Mouse (Mus musculus): ENCODE data around the gene Tead1. TPM values are rescaled to one million over a fixed set of nuclear protein-coding genes. Genes with fewer than 3 reads are reported as not detected.

Tead1 gene
- polyA plus RNA-seq, 1 experiment, result 2.7 TPM

GRCm38 (mm10) chr7:112714783-112715182 lies 35.7 kb downstream of the Tead1 start:
- Histone ChIP-seq H3K36me3 (ENCODE audit: control insufficient read depth, insufficient read depth, low read length) (no peaks in the 10 kb centered on the region), H3K27me3 (ENCODE audit: control insufficient read depth, insufficient read depth, low read length) (no peaks in the 10 kb centered on the region), H3K4me3 (ENCODE audit: extremely low read depth, insufficient read depth, insufficient read length) (no peak overlapping the region), H3K4me1 (ENCODE audit: control insufficient read depth, insufficient read depth, insufficient read length) (no peaks in the 10 kb centered on the region), H3K27ac (ENCODE audit: insufficient read depth, low read length) (no peak overlapping the region)
- TF ChIP-seq POLR2A (IDR thresholded peaks at IDR 0.05; ENCODE audit: low read depth, low read length) (no peak), CTCF (IDR thresholded peaks at IDR 0.05; ENCODE audit: extremely low read depth, insufficient read depth, insufficient read length, insufficient replicate concordance) (no peak)
- 78% methylated on average over 6 of the region's 6 CpGs for WGBS
- DNase-seq (ENCODE audit: low read depth in 1 of 2, low spot score in 2 of 2), result no peak

- TF ChIP-seq POLR2A (IDR thresholded peaks at IDR 0.05; ENCODE audit: low read depth, low read length) (no peak), CTCF (IDR thresholded peaks at IDR 0.05; ENCODE audit: extremely low read depth, insufficient read depth, insufficient read length, insufficient replicate concordance) (no peak)
- no peak for DNase-seq (ENCODE audit: low read depth in 1 of 2, low spot score in 2 of 2)
- Histone ChIP-seq H3K27ac (ENCODE audit: insufficient read depth, low read length) (no peak overlapping the region), H3K36me3 (ENCODE audit: control insufficient read depth, insufficient read depth, low read length) (no peaks in the 10 kb centered on the region), H3K27me3 (ENCODE audit: control insufficient read depth, insufficient read depth, low read length) (no peaks in the 10 kb centered on the region), H3K4me3 (ENCODE audit: extremely low read depth, insufficient read depth, insufficient read length) (no peak overlapping the region), H3K4me1 (ENCODE audit: control insufficient read depth, insufficient read depth, insufficient read length) (no peaks in the 10 kb centered on the region)
- WGBS, result 89% methylated on average over 6 of the region's 6 CpGs
Measured at GRCm38 (mm10) chr7:112716701-112717100, 37.6 kb downstream of the Tead1 start.

GRCm38 (mm10) chr7:112717676-112718075 lies 38.6 kb downstream of the Tead1 start:
- H3K4me1 ChIP-seq (ENCODE audit: control insufficient read depth, insufficient read depth, insufficient read length), result no peaks in the 10 kb centered on the region
- no peak for DNase-seq (ENCODE audit: low read depth in 1 of 2, low spot score in 2 of 2)
- H3K4me3 ChIP-seq (ENCODE audit: extremely low read depth, insufficient read depth, insufficient read length), result no peak overlapping the region
- H3K36me3 ChIP-seq (ENCODE audit: control insufficient read depth, insufficient read depth, low read length), result no peaks in the 10 kb centered on the region
- no peak for TF ChIP-seq POLR2A (IDR thresholded peaks at IDR 0.05; ENCODE audit: low read depth, low read length)
- no peak for TF ChIP-seq CTCF (IDR thresholded peaks at IDR 0.05; ENCODE audit: extremely low read depth, insufficient read depth, insufficient read length, insufficient replicate concordance)
- H3K27me3 ChIP-seq (ENCODE audit: control insufficient read depth, insufficient read depth, low read length), result no peaks in the 10 kb centered on the region
- no peak overlapping the region for H3K27ac ChIP-seq (ENCODE audit: insufficient read depth, low read length)
- WGBS, result 0% methylated on average over 2 of the region's 2 CpGs

- H3K27ac ChIP-seq (ENCODE audit: insufficient read depth, low read length), result no peak overlapping the region
Measured at GRCm38 (mm10) chr7:112719394-112720142, 40.5 kb downstream of the Tead1 start.

GRCm38 (mm10) chr7:112720143-112720988 lies 41.2 kb downstream of the Tead1 start:
- Histone ChIP-seq H3K27ac (ENCODE audit: insufficient read depth, low read length) (no peak overlapping the region), H3K27me3 (ENCODE audit: control insufficient read depth, insufficient read depth, low read length) (no peaks in the 10 kb centered on the region), H3K4me3 (ENCODE audit: extremely low read depth, insufficient read depth, insufficient read length) (no peak overlapping the region), H3K4me1 (ENCODE audit: control insufficient read depth, insufficient read depth, insufficient read length) (no peaks in the 10 kb centered on the region), H3K36me3 (ENCODE audit: control insufficient read depth, insufficient read depth, low read length) (no peaks in the 10 kb centered on the region)
- TF ChIP-seq CTCF (IDR thresholded peaks at IDR 0.05; ENCODE audit: extremely low read depth, insufficient read depth, insufficient read length, insufficient replicate concordance) (no peak), POLR2A (IDR thresholded peaks at IDR 0.05; ENCODE audit: low read depth, low read length) (no peak)
- DNase-seq (ENCODE audit: low read depth in 1 of 2, low spot score in 2 of 2), result no peak
- WGBS, result 25% methylated on average over 23 of the region's 23 CpGs

More at GRCm38 (mm10) chr7:112719394-112720142, 40.5 kb downstream of the Tead1 start:
- Histone ChIP-seq H3K27me3 (ENCODE audit: control insufficient read depth, insufficient read depth, low read length) (no peaks in the 10 kb centered on the region), H3K4me1 (ENCODE audit: control insufficient read depth, insufficient read depth, insufficient read length) (no peaks in the 10 kb centered on the region), H3K36me3 (ENCODE audit: control insufficient read depth, insufficient read depth, low read length) (no peaks in the 10 kb centered on the region), H3K4me3 (ENCODE audit: extremely low read depth, insufficient read depth, insufficient read length) (no peak overlapping the region)
- WGBS, result 18% methylated on average over 11 of the region's 11 CpGs
- TF ChIP-seq POLR2A (IDR thresholded peaks at IDR 0.05; ENCODE audit: low read depth, low read length), result no peak
- no peak for TF ChIP-seq CTCF (IDR thresholded peaks at IDR 0.05; ENCODE audit: extremely low read depth, insufficient read depth, insufficient read length, insufficient replicate concordance)
- DNase-seq (ENCODE audit: low read depth in 1 of 2, low spot score in 2 of 2), result no peak

GRCm38 (mm10) chr7:112720989-112721337 lies 41.8 kb downstream of the Tead1 start:
- Histone ChIP-seq H3K36me3 (ENCODE audit: control insufficient read depth, insufficient read depth, low read length) (no peaks in the 10 kb centered on the region), H3K27me3 (ENCODE audit: control insufficient read depth, insufficient read depth, low read length) (no peaks in the 10 kb centered on the region), H3K27ac (ENCODE audit: insufficient read depth, low read length) (no peak overlapping the region), H3K4me1 (ENCODE audit: control insufficient read depth, insufficient read depth, insufficient read length) (no peaks in the 10 kb centered on the region), H3K4me3 (ENCODE audit: extremely low read depth, insufficient read depth, insufficient read length) (no peak overlapping the region)
- WGBS, result 30% methylated on average over 4 of the region's 4 CpGs
- TF ChIP-seq POLR2A (IDR thresholded peaks at IDR 0.05; ENCODE audit: low read depth, low read length), result no peak
- TF ChIP-seq CTCF (IDR thresholded peaks at IDR 0.05; ENCODE audit: extremely low read depth, insufficient read depth, insufficient read length, insufficient replicate concordance), result no peak
- DNase-seq (ENCODE audit: low read depth in 1 of 2, low spot score in 2 of 2), result no peak
